Mouse (Mus musculus) hematopoietic stem cell, adult 5-6 weeks (primary cell): ENCODE measurements around the gene 1500011B03Rik. TPM values are rescaled to one million over a fixed set of nuclear protein-coding genes. Genes with fewer than 3 reads are reported as not detected.

ENCODE experiments used
- ATAC-seq, 2 experiments: fragments of 125-278 bp in 1 of 2; replicated peaks in 1 of 2; 2 replicates each; pipeline ENCODE4 v1.8.0; 2016 to 2017; ENCODE audit warnings: inconsistent platforms in 2 of 2, mild to moderate bottlenecking in 2 of 2, moderate number of reproducible peaks in 2 of 2, low read depth in 1 of 2, moderate TSS enrichment in 1 of 2; ENCODE audit not compliant: low FRiP score in 2 of 2, poor library complexity in 2 of 2, severe bottlenecking in 2 of 2, insufficient read depth in 1 of 2, low TSS enrichment in 1 of 2
- total RNA-seq: library from RNA; stranded (forward); fragments of 172-1452, 232-1000 nt; gene quantifications from 2 replicates; pipeline ENCODE4 v1.2.3, GENCODE M21; 2017

Gene 1500011B03Rik
- total RNA-seq, 1 experiment from 2014 or later, result 62.8 TPM

DNA sequence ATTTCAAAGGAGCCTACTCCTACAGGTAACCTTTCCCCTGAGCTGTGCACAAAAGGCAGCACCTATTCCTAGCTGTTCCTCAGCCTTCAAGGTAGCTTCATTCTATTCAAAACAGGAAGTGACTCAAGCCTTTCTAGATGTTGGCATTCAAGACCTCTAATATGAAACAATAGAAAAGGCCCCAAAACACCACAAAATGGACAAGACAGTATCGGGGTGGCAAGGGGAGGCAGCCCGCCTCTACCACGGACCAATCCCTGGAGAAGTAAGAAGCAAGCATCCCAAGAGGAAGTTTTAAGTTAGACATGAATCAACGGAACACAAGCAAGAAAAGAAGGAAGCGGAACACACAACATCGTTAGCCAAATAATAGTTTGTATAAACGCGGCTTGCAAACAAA, 51.5 kb downstream of the 1500011B03Rik start:
- ATAC-seq, result no peak

GRCm38 (mm10) chr5:114769786-114770185, 53.5 kb downstream of the 1500011B03Rik start:
- ATAC-seq, result peak in 1 of 2 experiments; percentile 12; a peak in 1 of 4 replicates

DNA sequence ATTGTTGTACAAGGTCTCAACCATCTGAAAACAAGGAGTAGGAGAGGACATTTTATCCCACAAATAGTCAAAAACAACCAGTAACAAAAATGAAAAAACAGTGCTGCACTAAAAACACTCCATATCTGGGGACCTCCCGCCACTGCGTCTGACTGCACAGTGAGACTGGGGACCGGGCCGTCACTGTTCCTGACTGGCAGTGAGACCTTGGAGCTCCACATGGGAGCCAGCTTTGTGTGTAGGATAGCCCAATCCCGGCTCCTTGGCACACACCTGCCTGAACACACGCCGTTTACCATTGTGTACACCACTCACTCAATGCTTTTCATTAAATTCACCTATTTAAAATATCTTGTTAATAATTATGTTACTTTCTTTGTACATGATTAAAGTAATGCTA, 56.1 kb downstream of the 1500011B03Rik start:
- ATAC-seq, result no peak

- no peak for ATAC-seq
Observed at GRCm38 (mm10) chr5:114766686-114767085, 56.6 kb downstream of the 1500011B03Rik start.

- ATAC-seq, result no peak
Observed at GRCm38 (mm10) chr5:114764812-114765735, 58.2 kb downstream of the 1500011B03Rik start.

DNA sequence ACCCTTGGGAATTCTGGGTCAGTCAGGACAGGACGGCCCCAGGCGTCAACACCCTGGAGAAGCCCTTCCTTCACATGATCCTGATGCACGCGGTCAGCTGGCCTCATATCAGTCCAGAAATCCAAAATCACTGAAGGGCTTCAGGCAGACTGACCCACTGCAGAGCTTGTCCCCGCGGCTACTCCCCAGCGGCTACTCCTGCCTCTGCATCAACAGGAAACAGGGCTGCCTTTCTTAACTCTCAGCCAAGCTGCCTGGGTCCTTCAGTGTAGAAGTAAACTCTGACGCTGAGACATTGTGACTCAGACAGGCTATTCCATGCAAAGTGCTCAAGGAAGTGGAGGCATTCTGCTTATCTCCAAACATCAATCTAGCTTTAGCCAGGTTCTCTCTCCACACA, 61.3 kb downstream of the 1500011B03Rik start:
- no peak for ATAC-seq

GRCm38 (mm10) chr5:114759536-114760090, 63.7 kb downstream of the 1500011B03Rik start:
- ATAC-seq, result no peak

Other genes starting within 250 kb of the 1500011B03Rik start
- gene Trpv4, start 165.0 kb downstream of the 1500011B03Rik start, total RNA-seq, result 0.25 and 0.69 TPM in 2 replicates
- 68.2 and 75.9 TPM in 2 replicates for gene Gltp, start 132.5 kb downstream of the 1500011B03Rik start, total RNA-seq
- gene Tchp, start 115.7 kb downstream of the 1500011B03Rik start, total RNA-seq, result 16.3 and 21.2 TPM in 2 replicates
- gene Ankrd13a, start 48.8 kb downstream of the 1500011B03Rik start, total RNA-seq, result 480 and 493 TPM in 2 replicates
- 120 and 128 TPM in 2 replicates for gene Git2, start 48.0 kb downstream of the 1500011B03Rik start, total RNA-seq
- gene 4930519G04Rik, start 30.2 kb upstream of the 1500011B03Rik start, total RNA-seq, result 0.65 TPM in 1 of 2 replicates, not detected in the other
- gene Gm9936, start 35.2 kb upstream of the 1500011B03Rik start, total RNA-seq, result not detected in 2 replicates
- 52.4 and 61.4 TPM in 2 replicates for gene Oasl2, start 73.5 kb upstream of the 1500011B03Rik start, total RNA-seq
- gene Oasl1, start 99.8 kb upstream of the 1500011B03Rik start, total RNA-seq, result 3.4 and 5.5 TPM in 2 replicates
- 15.2 and 15.3 TPM in 2 replicates for gene 2210016L21Rik, start 118.7 kb upstream of the 1500011B03Rik start, total RNA-seq
- not detected in 2 replicates for gene Hnf1a, start 147.6 kb upstream of the 1500011B03Rik start, total RNA-seq
- gene Sppl3, start 187.7 kb upstream of the 1500011B03Rik start, total RNA-seq, result 25.6 and 32.0 TPM in 2 replicates